Mouse (Mus musculus) intestine, postnatal 0 days (tissue): ENCODE results near the gene Scgb1b27. TPM values are rescaled to one million over a fixed set of nuclear protein-coding genes. Genes with fewer than 3 reads are reported as not detected.
"Not testable (repeated sequence)": the region's sequence is repeated elsewhere in the genome, so short reads cannot be mapped to it uniquely, and the experiment has no call there.

Source experiments
- ATAC-seq: fragments of 200-750 bp; cut with Nextera tagmentation; 2 replicates; pipeline ENCODE4 v1.8.0; 2017; ENCODE audit warnings: mild to moderate bottlenecking, moderate TSS enrichment, moderate library complexity
- H3K27ac ChIP-seq: fragments of 300-500 bp; sonication (generic); 2 replicates; pipeline ENCODE4 v1.5.1; 2014; ENCODE audit warnings: mild to moderate bottlenecking, low read depth, low read length, moderate library complexity
- H3K27me3 ChIP-seq: fragments of 300-500 bp; sonication (generic); replicated peaks from 2 replicates; pipeline ENCODE4 v1.6.1; 2014; ENCODE audit warnings: low read length, mixed read lengths; ENCODE audit not compliant: control insufficient read depth, insufficient read depth
- H3K36me3 ChIP-seq: fragments of 300-500 bp; sonication (generic); 2 replicates; pipeline ENCODE4 v1.6.1; 2014; ENCODE audit warnings: mild to moderate bottlenecking, moderate library complexity; ENCODE audit not compliant: control insufficient read depth, insufficient read depth
- H3K4me1 ChIP-seq: fragments of 300-500 bp; sonication (generic); replicated peaks from 2 replicates; pipeline ENCODE4 v1.6.1; 2014; ENCODE audit warnings: antibody characterized with exemption, low read length, mixed read lengths; ENCODE audit not compliant: control insufficient read depth, insufficient read depth
- H3K4me2 ChIP-seq: fragments of 300-500 bp; sonication (generic); replicated peaks from 2 replicates; pipeline ENCODE4 v1.6.1; 2014; ENCODE audit warnings: low read depth, mild to moderate bottlenecking, moderate library complexity
- H3K4me3 ChIP-seq: fragments of 300-500 bp; sonication (generic); 2 replicates; pipeline ENCODE4 v1.5.1; 2014; ENCODE audit warnings: low read depth, low read length
- H3K9ac ChIP-seq: fragments of 300-500 bp; sonication (generic); 2 replicates; pipeline ENCODE4 v1.6.1; 2014; ENCODE audit warnings: mild to moderate bottlenecking, low read depth, low read length
- H3K9me3 ChIP-seq: fragments of 300-500 bp; sonication (generic); 2 replicates; pipeline ENCODE4 v1.6.1; 2016; ENCODE audit warnings: mixed run types; ENCODE audit not compliant: control insufficient read depth
- CTCF ChIP-seq: sonication (generic); IDR thresholded peaks from 2 replicates; pipeline ENCODE4 v1.5.1; 2016; ENCODE audit warnings: low read depth, mild to moderate bottlenecking, control low read depth, antibody characterized with exemption, moderate library complexity
- WGBS: fragments of 180-500 bp; shearing (Covaris S2); extraction: QIAGEN DNeasy Blood & Tissue Kit; methylation state at CpG from one replicate; pipeline ENCODE4 v1.1.7; 2014; 5-methylcytosine and 5-hydroxymethylcytosine counted together
- polyA plus RNA-seq: library from polyadenylated mRNA; unstranded; fragments of >200 nt; fragmentation: Nextera tagmentation; extraction: Ambion mirVana; gene quantifications from 2 replicates; pipeline ENCODE4 v1.2.1, GENCODE M21; 2015

Scgb1b27 gene
- polyA plus RNA-seq = not detected in 2 replicates

GRCm38 (mm10) chr7:34021183-34021582 is at the start of gene Scgb1b27:
Gene Scgb1b27 (plus strand): TSS chr7:34021483.
- not testable (repeated sequence) for H3K27me3 ChIP-seq, H3K9me3 ChIP-seq, H3K4me1 ChIP-seq, H3K36me3 ChIP-seq, H3K9ac ChIP-seq, ATAC-seq, H3K4me2 ChIP-seq, H3K27ac ChIP-seq, H3K4me3 ChIP-seq
- 100% methylated on average over 1 of the region's 1 CpGs for WGBS

DNA sequence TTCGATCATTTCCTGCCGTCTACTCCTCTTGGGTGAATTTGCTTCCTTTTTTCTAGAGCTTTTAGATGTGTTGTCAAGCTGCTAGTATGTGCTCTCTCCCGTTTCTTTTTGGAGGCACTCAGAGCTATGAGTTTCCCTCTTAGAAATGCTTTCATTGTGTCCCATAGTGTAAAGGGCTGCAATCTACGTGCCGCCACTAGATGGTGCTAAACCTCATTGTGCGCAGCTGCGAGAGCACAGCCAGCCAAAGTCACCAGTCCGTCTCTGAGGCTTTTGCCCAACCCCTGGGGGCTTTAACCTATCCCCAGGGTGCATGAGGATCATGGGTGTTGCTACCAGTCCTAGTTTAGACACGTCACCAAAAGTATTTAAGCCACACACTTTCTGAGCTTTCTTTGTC is 39.0 kb upstream of the Scgb1b27 start:
- not testable (repeated sequence) for H3K9ac ChIP-seq, H3K9me3 ChIP-seq, H3K4me2 ChIP-seq, ATAC-seq, H3K36me3 ChIP-seq, H3K4me3 ChIP-seq, H3K4me1 ChIP-seq, H3K27ac ChIP-seq, H3K27me3 ChIP-seq
- peak; percentile 62 for TF ChIP-seq CTCF
- 26% methylated on average over 8 of the region's 9 CpGs for WGBS

DNA sequence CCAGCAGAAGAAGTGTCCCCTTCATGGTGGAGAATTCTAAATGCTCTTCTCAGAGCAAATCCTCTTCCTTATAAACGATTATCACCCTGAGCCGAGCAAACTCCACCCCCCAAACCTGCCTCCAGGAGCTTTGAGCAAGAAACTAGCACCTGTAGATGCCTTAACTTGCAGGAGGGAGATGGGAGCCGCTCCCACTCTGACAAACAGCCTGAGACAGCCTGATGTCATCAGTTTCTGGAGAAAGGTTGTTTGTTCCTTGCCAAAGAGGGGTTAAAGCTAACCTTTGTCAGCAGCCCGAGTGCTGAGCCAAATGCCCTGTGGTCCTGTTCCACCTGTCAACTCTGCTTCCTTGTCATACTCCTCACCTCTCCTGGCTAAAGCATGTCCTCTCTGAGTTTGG is 7.4 kb upstream of the Scgb1b27 start, which contains the start of gene Scgb2b27:
Scgb2b27 (minus strand) TSS at position 101 of the 400 bp plus-strand sequence.
- Histone ChIP-seq H3K36me3 (no peaks in the 10 kb centered on the region), H3K9ac (no peak within 1 kb of the TSS), H3K9me3 (no peaks in the 10 kb centered on the region), H3K4me2 (no peak within 1 kb of the TSS), H3K4me1 (no peaks in the 10 kb centered on the region), H3K4me3 (no peak within 1 kb of the TSS), H3K27ac (no peak within 1 kb of the TSS), H3K27me3 (no peaks in the 10 kb centered on the region)
- no peak for TF ChIP-seq CTCF
- WGBS = 61% methylated on average over 4 of the region's 4 CpGs
- ATAC-seq = no peak

GRCm38 (mm10) chr7:34025641-34026040 is 4.4 kb downstream of the Scgb1b27 start:
- H3K27me3 ChIP-seq = no peaks in the 10 kb centered on the region
- H3K4me3 ChIP-seq = no peak overlapping the region
- TF ChIP-seq CTCF = no peak
- H3K27ac ChIP-seq = no peak overlapping the region
- WGBS = 90% methylated on average over 4 of the region's 4 CpGs
- no peak overlapping the region for H3K4me2 ChIP-seq
- no peaks in the 10 kb centered on the region for H3K36me3 ChIP-seq
- no peaks in the 10 kb centered on the region for H3K9me3 ChIP-seq
- no peak for ATAC-seq
- no peak overlapping the region for H3K9ac ChIP-seq
- H3K4me1 ChIP-seq = no peaks in the 10 kb centered on the region

GRCm38 (mm10) chr7:34027202-34027601 is 5.9 kb downstream of the Scgb1b27 start:
- H3K36me3 ChIP-seq, H3K27ac ChIP-seq, ATAC-seq, H3K27me3 ChIP-seq, H3K9me3 ChIP-seq, H3K4me2 ChIP-seq, H3K9ac ChIP-seq, H3K4me1 ChIP-seq, H3K4me3 ChIP-seq: not testable (repeated sequence)
- WGBS = 85% methylated on average over 9 of the region's 9 CpGs

DNA sequence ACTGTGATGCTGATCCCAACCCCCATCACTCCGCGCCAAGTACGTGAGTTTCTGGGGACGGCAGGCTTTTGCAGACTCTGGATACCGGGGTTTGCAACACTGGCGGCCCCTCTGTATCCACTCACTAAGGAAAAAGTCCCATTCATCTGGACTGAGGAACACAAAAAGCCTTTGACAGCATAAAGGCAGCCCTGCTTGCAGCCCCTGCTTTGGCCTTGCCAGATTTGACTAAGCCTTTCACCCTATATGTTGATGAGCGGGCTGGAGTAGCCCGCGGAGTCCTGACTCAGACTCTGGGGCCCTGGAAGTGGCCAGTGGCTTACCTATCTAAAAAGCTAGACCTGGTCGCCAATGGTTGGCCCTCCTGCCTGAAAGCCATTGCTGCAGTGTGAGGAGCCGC is 8.7 kb downstream of the Scgb1b27 start:
- H3K4me3 ChIP-seq = no peak overlapping the region
- H3K27ac ChIP-seq = no peak overlapping the region
- no peak overlapping the region for H3K9ac ChIP-seq
- TF ChIP-seq CTCF = no peak
- H3K36me3 ChIP-seq = no peaks in the 10 kb centered on the region
- 94% methylated on average over 11 of the region's 11 CpGs for WGBS
- peaks cover 5% of the 10 kb centered on the region; the same call in 1 of the 2 replicates for H3K9me3 ChIP-seq
- ATAC-seq = no peak
- H3K4me1 ChIP-seq = no peaks in the 10 kb centered on the region
- H3K27me3 ChIP-seq = no peaks in the 10 kb centered on the region
- no peak overlapping the region for H3K4me2 ChIP-seq

DNA sequence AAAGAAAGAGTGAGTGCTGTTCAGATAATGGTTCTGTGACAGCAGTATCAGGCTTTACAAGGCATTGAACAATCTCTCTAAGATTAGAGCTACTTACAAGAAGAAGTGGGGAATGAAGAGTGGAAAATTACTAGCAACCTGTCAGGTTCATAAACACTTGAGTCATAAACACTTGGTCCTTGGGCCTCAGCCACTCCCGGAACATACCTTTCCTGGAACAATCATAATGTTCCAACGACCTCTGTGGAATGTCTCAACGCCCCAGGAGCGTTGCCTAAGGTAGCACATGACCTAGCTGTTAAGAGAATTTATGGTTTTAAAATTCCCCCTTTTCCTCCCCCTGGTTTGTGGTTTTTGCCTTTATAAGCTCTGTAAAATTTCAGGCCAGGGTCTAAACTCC is 13.3 kb downstream of the Scgb1b27 start:
- 46% methylated on average over 2 of the region's 4 CpGs for WGBS
- H3K4me2 ChIP-seq, H3K36me3 ChIP-seq, H3K27me3 ChIP-seq, H3K9ac ChIP-seq, H3K4me1 ChIP-seq, H3K27ac ChIP-seq, H3K4me3 ChIP-seq, H3K9me3 ChIP-seq: not testable (repeated sequence)
- ATAC-seq = peak; percentile 83

DNA sequence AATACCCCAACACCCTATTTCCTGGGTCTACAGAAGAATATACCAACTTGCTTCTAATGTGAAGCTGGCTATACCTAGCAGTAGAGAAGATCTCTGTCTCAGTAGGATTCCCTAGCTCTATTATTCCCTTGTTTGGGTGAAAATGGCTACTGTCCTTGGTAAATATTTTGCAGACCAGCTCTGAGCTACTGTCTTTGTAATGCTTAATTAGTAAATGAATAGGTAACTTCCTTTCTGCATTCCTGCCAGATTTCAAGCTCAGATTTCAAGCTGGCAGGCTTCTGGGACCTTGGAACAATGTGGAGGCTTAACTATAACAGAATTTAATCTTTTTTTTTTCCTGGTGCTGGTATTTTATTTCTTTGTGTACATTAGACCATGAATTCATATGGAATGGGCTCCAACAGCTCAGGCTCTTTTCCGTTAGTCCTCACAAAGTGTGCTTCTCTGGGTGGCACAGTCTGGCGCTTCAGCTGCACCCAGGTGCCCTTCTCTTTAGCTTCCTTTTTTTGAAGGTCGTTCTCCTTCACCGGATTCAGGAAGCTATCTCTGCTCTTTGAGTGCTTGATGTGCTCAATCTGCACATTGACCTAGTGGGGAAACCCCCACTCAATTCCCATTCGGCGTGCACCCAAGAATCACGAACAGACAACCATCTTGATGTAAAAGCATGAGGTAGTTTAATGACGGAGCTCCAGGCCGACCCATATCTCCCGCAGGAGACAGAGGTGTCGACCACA is 15.0 kb downstream of the Scgb1b27 start:
- not testable (repeated sequence) for ATAC-seq, H3K27me3 ChIP-seq, H3K4me2 ChIP-seq, H3K36me3 ChIP-seq, H3K9ac ChIP-seq, H3K9me3 ChIP-seq, H3K4me1 ChIP-seq, H3K4me3 ChIP-seq, H3K27ac ChIP-seq
- WGBS = 91% methylated on average over 11 of the region's 11 CpGs

DNA sequence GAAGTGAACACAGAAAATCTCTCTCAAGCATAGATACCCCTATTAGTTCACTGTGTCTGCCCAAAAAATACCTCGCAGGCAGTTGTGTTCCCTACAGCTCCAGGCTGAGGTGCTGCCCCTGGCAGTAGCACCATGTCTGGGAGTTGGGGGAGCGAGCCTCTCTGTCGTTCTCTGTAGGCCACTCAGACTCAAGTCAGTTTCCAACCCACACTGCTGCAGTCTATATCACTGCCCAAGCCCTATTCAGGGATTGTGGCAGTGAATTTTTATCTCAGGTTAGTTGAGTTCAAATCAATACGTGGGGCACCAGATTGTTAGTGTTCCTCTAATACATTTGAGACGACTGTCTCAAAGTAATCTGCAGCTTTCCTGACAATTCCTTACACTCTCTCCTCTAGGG is 46.8 kb downstream of the Scgb1b27 start:
- H3K9ac ChIP-seq, H3K4me1 ChIP-seq, H3K9me3 ChIP-seq, H3K4me2 ChIP-seq, H3K36me3 ChIP-seq, H3K4me3 ChIP-seq, H3K27ac ChIP-seq, ATAC-seq, H3K27me3 ChIP-seq: not testable (repeated sequence)
- WGBS = 63% methylated on average over 5 of the region's 5 CpGs
